Mouse (Mus musculus) ovary, postnatal 36 days (tissue): Measurements from ENCODE around the gene Cadps.

ENCODE experiments used
- DNase-seq: peaks from one replicate; pipeline ENCODE4 v3.0.0; 2022; ENCODE audit warnings: low spot score, mixed read lengths

Cadps gene

DNA sequence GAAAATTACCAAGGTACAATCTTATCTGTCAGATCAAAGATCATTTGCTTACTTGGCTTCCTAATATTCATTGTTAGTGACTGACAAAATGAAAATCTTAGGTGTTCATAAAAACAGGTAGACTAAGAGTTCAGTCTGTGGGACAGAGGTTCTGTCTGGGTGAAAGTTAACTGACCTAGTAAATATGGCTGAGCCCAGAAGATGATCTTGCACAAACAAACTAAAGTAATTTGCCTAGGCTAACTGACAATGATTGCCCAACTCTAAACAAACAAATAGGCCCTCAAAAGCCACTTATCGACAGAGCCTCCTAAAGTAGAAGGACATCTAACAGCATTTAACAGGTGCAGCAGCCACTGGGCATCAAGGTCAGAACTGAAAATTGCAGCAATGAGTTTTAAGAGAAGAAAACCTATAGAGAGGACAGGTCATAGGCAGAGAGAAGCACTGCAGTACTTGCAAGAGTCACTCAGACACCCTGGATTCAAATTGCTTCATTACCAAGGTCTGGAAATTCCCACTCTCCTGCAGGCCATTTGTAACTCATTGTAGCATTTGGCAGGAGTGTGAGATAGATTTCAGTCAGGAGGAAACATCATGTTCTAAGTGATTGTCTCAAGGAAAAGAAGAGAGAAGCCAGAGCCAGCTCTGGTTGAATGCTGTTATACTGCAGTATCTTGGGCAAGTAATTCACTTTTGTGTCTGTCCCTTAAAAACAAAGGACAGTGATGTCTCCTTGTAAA lies 100.3 kb downstream of the Cadps start:
- DNase-seq: no peak

DNA sequence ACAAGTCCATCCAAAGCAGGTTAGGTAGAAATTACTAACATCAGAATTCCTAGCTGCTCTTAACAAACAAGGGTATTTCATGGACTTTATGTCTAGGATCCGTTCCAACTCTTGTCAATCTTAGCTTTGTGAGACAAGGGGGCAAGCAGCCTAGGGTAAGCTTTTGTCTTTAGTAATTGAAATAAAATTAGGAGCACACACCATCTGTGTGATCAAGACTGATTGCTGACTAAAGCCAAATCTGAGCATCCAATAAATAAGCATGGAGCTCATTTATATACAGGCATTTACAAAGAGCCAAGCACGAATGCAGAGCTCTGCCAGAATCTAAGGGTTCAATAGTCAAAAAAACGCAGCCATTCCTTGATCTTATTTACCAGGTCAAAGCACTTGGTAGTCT lies 104.1 kb downstream of the Cadps start:
- no peak for DNase-seq

DNA sequence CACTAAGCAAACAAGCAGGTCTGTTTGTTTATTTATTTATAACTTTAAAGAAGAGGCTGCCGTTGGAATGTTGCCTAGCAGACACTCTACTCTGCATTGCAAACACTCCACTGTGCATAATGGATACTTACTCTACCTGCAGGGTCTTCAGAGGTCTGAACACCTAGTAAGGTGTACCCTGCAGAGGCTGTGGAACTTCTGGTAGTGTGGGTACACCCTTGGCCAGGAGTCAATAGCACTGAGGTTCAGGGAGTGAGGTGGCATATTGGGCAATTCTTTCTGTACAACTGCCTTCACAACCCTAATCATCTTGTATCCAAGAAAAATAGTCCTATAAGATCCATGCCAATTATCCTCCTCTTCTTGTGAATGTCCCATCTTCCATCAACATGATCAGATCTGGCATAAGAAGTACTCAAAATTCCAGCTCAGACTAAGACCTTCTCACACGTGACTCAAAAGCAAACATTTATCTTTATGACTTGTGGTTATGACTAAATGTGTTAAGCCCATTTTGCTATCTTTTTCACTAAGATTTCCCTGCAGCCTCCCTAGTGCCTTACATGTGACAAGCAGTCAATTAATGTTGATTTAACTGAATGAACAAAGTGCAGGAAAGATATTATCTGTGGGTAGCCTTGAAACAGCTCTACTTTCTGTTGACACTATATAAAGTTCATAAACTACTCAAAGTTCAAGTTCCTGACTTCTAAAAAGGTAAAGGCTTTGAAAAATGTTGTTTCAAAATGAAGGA lies 106.8 kb downstream of the Cadps start:
- no peak for DNase-seq

DNA sequence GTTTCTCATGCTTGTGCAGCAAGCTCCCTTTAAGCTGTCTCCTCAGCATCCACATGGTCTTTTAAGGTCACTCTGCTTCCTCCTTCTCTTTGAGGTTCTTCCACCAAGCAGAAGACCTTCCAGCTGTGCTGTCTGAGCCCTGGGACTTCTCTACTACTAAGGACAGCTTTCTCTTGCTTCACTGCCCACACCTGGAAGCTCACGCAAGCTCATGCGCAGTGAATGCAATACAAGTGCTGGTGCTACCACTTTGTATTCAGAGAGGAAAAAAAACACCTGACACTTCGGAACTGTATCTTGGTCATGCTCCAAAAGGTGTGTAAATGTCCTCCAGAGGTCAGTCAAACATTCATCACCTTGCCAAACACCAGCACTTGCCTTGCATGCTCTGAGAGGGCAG lies 115.5 kb downstream of the Cadps start:
- DNase-seq: no peak

- no peak for DNase-seq
These were observed 118.4 kb downstream of the Cadps start for GRCm38 (mm10) chr14:12704461-12704860.

DNA sequence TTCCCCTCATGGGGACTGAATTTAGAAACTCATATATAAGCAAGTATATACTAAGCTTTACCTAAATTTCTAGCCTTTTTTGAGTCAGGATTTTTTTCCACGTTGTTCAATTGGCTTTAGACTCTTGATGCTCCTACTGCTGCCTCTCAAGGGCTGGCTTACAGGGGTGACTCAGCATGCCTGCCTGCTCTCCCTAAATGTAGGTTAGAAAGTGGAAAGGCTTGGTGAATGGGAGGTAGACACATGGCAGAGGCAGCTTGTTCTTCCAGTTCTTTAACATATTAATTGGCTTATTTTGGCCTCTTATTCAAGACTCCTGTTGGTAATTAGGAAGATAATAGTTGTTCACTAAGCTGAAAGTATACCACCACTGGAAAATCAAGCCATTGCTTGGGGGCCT lies 132.7 kb downstream of the Cadps start:
- no peak for DNase-seq

GRCm38 (mm10) chr14:12685015-12685414 lies 137.9 kb downstream of the Cadps start:
- no peak for DNase-seq

DNA sequence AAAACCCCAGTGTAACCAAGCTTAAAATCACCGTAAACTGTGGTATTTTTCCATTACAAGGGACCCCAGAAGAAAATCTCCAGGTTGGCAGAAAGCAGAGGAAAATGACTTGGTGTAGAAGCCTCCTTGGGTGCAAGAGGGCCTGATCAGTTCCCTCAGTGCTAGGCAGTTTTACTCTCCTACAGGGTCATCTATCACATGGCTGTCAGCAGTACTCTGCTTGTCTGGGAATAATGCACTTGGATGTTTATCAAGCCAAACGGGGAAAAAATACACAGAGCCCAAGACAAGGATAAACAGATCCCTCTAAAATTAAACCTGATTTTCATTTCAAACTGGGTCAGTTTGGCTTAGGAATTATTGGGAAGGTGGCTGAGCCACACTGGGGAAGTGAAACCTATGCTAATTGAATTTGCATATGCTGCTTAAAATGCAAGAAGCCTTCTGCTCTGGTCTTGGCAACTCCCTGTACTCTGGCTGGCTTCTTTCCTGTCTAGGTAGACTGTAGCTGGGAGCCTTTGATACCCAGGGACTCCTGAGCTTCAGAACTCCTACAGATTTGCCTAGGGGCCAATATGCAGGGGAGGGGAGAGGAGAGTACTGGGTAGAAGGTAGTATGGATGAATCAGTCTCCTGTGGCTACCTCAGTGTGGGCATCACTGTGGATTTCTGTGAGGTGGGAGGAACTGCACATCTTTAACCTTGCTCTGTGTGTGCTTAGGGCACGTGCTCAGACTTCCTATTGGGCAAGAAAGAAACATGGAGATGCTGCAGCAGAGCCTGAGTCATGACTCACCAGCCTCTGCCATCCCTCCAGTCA lies 141.8 kb downstream of the Cadps start:
- DNase-seq: no peak

GRCm38 (mm10) chr14:12661430-12661829 lies 161.4 kb downstream of the Cadps start:
- no peak for DNase-seq

DNA sequence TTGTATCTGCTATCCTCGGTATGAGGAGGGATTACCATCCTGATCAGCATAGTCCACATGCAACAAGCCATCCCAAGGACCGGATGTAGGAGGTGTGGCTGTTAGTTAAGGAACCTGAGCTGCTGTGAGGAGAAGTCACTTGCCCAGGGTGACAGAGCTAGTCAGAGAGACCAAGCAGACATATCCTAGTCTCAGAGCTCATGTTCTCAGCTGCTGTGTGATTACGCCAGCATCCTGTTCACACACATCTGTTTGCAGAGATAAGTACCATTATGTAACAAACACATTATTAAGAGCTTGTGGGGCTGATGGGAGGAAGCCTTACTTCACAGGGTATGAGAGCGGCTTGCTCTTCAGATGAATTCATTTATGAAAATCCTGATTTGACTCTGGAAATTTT lies 165.5 kb downstream of the Cadps start:
- DNase-seq: no peak

GRCm38 (mm10) chr14:12642868-12643512 lies 179.9 kb downstream of the Cadps start:
- no peak for DNase-seq

GRCm38 (mm10) chr14:12638762-12639161 lies 184.1 kb downstream of the Cadps start:
- no peak for DNase-seq

- no peak for DNase-seq
These were observed 185.6 kb downstream of the Cadps start for GRCm38 (mm10) chr14:12637121-12637754.

- peak; percentile 4 for DNase-seq
These were observed 198.4 kb downstream of the Cadps start for GRCm38 (mm10) chr14:12624256-12625130.

DNA sequence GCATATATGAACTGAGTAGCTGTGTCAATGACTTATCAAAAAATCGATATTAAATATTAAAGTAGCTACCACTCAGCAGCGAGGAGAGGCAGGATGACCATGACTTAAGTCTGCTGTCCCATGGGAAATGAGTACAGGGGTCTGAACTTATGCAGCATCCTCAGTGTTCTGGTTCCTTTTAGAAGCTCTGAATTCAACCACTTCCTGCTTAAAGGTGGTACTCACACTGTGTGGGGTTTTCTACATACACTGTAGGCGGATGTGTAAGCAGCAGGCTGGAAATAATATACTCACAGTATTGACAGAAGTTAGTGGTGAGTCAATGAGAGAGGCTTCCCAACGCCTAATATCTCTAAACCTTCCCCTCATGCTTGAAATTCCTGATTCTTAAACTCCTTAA lies 215.9 kb downstream of the Cadps start:
- DNase-seq: no peak

GRCm38 (mm10) chr14:12606202-12606601 lies 216.7 kb downstream of the Cadps start:
- no peak for DNase-seq

- DNase-seq: no peak
These were observed 220.8 kb downstream of the Cadps start for GRCm38 (mm10) chr14:12602080-12602479.

- DNase-seq: no peak
These were observed 227.6 kb downstream of the Cadps start for GRCm38 (mm10) chr14:12595326-12595725.

DNA sequence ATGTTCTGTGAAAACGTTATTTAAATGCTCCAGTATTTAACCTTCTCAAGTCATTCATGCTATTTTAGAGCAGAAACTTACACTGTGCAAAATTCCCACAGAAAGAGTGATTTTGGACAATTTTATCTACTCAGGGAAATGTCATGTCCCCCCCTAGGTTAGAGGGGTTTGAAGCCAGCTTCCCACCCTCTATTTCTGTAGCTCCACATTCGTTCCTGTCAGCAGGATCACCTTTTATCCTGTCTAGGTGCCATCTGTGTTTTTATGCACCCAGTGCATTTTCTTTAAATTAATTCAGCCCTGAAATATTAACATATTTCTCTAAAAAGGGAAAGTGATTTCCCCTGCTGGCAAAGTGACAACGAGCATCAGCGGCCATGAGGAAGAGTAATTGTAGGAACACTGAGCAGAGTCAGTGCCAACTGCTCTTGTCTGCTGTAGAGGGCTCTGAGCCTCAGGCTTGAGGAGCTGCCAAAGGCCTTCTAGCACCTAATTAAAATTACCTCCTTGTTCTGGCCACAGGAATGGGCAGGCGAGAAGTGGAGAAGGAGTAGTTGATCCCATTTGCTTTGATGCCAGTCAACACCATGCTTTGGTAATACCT lies 230.3 kb downstream of the Cadps start:
- DNase-seq: no peak

GRCm38 (mm10) chr14:12591829-12592228 lies 231.1 kb downstream of the Cadps start:
- no peak for DNase-seq
